Comparison of ENCODE assay signal across 8 mouse cellular contexts in genomic region chr16:4963346-4963745, GRCm38 (mm10). TPM values are rescaled to one million over a fixed set of nuclear protein-coding genes. Genes with fewer than 3 reads are reported as not detected.
DNase-seq lines count a peak whose midpoint lies in the region; ATAC-seq and TF ChIP-seq lines count a peak whose summit lies in the region.

No protein-coding gene starts in this region.

- peaks cover 6% of the 10 kb centered on the region; the same call in 1 of the 2 replicates for H3K36me3 ChIP-seq in heart, postnatal 0 days (replicated peaks; ENCODE audit: control insufficient read depth, insufficient read depth, low read length)
- H3K36me3 ChIP-seq in MEL (ENCODE audit: control insufficient read depth in 1 of 2, insufficient read depth in 2 of 2, low read length in 2 of 2), result peaks cover 0 to 5% of the 10 kb centered on the region in 2 experiments; a peak in 2 of 4 replicates
- H3K36me3 ChIP-seq in hindbrain, embryonic 11.5 days (ENCODE audit: control insufficient read depth, insufficient read depth, low read length), result no peaks in the 10 kb centered on the region
- peaks cover 10% of the 10 kb centered on the region for H3K36me3 ChIP-seq in midbrain, embryonic 13.5 days

- no peaks in the 10 kb centered on the region for H3K9me3 ChIP-seq in heart, postnatal 0 days (replicated peaks; ENCODE audit: control insufficient read depth, low read length)
- no peaks in the 10 kb centered on the region for H3K9me3 ChIP-seq in MEL (replicated peaks; ENCODE audit: insufficient read depth, low read length)
- no peaks in the 10 kb centered on the region for H3K9me3 ChIP-seq in hindbrain, embryonic 11.5 days (ENCODE audit: control insufficient read depth, low read length)
- H3K9me3 ChIP-seq in midbrain, embryonic 13.5 days, result no peaks in the 10 kb centered on the region

- TF ChIP-seq POLR2A in MEL (IDR thresholded peaks at IDR 0.05; ENCODE audit: control insufficient read depth in 1 of 2, insufficient read depth in 1 of 2, low read depth in 1 of 2, low read length in 2 of 2, poor library complexity in 1 of 2), result no peak

- TF ChIP-seq EP300 in heart, postnatal 0 days (IDR thresholded peaks at IDR 0.05; ENCODE audit: low read depth), result no peak
- no peak for TF ChIP-seq EP300 in MEL (IDR thresholded peaks at IDR 0.05; ENCODE audit: low read depth in 1 of 2, low read length in 2 of 2)

- H3K27ac ChIP-seq in heart, postnatal 0 days (ENCODE audit: low read depth), result no peak overlapping the region
- H3K27ac ChIP-seq in MEL (ENCODE audit: control insufficient read depth, low read depth, low read length), result peak overlapping the region; percentile 48
- no peak overlapping the region for H3K27ac ChIP-seq in hindbrain, embryonic 11.5 days (ENCODE audit: low read depth, low read length)
- peak overlapping the region; percentile 89; the same call in 1 of the 2 replicates for H3K27ac ChIP-seq in midbrain, embryonic 13.5 days

- no peak for ATAC-seq in heart, postnatal 0 days (ENCODE audit: insufficient read depth, low read depth)
- ATAC-seq in hindbrain, embryonic 11.5 days (ENCODE audit: low FRiP score), result no peak
- ATAC-seq in midbrain, embryonic 13.5 days, result no peak
- no peak for ATAC-seq in erythroid progenitor cell, adult 5-6 weeks (replicated peaks; ENCODE audit: low FRiP score, poor library complexity, severe bottlenecking)

- peak overlapping the region; percentile 82 for H3K4me3 ChIP-seq in heart, postnatal 0 days (ENCODE audit: low read depth, low read length)
- H3K4me3 ChIP-seq in MEL (ENCODE audit: control insufficient read depth in 1 of 2, insufficient read depth in 1 of 2, low read depth in 2 of 2, low read length in 2 of 2), result peak overlapping the region; percentile 76 to 92
- H3K4me3 ChIP-seq in hindbrain, embryonic 11.5 days (ENCODE audit: low read depth, low read length), result peak overlapping the region; percentile 93
- H3K4me3 ChIP-seq in midbrain, embryonic 13.5 days (replicated peaks), result peak overlapping the region; percentile 94

- H3K4me2 ChIP-seq in heart, postnatal 0 days (ENCODE audit: low read depth, low read length), result peak overlapping the region; percentile 78
- peak overlapping the region; percentile 75 for H3K4me2 ChIP-seq in hindbrain, embryonic 11.5 days (replicated peaks; ENCODE audit: low read depth, low read length)
- H3K4me2 ChIP-seq in midbrain, embryonic 13.5 days (replicated peaks), result peak overlapping the region; percentile 81

- no peaks in the 10 kb centered on the region for H3K27me3 ChIP-seq in heart, postnatal 0 days (ENCODE audit: control insufficient read depth, insufficient read depth, low read length)
- H3K27me3 ChIP-seq in MEL (ENCODE audit: control insufficient read depth in 1 of 2, insufficient read depth in 2 of 2, low read length in 2 of 2), result no peaks in the 10 kb centered on the region
- H3K27me3 ChIP-seq in hindbrain, embryonic 11.5 days (ENCODE audit: control insufficient read depth, insufficient read depth, low read length), result no peaks in the 10 kb centered on the region
- no peaks in the 10 kb centered on the region for H3K27me3 ChIP-seq in midbrain, embryonic 13.5 days

- WGBS in heart, postnatal 0 days, result 34% methylated on average over 9 of the region's 9 CpGs
- 44% methylated on average over 9 of the region's 9 CpGs for WGBS in hindbrain, embryonic 11.5 days
- WGBS in midbrain, embryonic 13.5 days, result 45% methylated on average over 9 of the region's 9 CpGs

- no peak for TF ChIP-seq CTCF in heart, postnatal 0 days (IDR thresholded peaks at IDR 0.05; ENCODE audit: low read depth)
- no peak for TF ChIP-seq CTCF in MEL (IDR thresholded peaks at IDR 0.05 in 2 of 3, conservative IDR thresholded peaks at IDR 0.05 in 1 of 3; ENCODE audit: control insufficient read depth in 1 of 3, insufficient read depth in 1 of 3, low read depth in 2 of 3, low read length in 3 of 3, poor library complexity in 1 of 3, severe bottlenecking in 1 of 3)

- peak overlapping the region; percentile 73 for H3K9ac ChIP-seq in heart, postnatal 0 days (replicated peaks; ENCODE audit: low read depth, low read length)
- H3K9ac ChIP-seq in MEL (ENCODE audit: control insufficient read depth, low read depth, low read length, poor library complexity, severe bottlenecking), result peak overlapping the region; percentile 82
- peak overlapping the region; percentile 81 for H3K9ac ChIP-seq in hindbrain, embryonic 11.5 days (ENCODE audit: low read depth, low read length)
- peak overlapping the region; percentile 92 for H3K9ac ChIP-seq in midbrain, embryonic 13.5 days (replicated peaks)

- TF ChIP-seq RAD21 in MEL (IDR thresholded peaks at IDR 0.05; ENCODE audit: low read depth, low read length), result no peak

- H3K79me2 ChIP-seq in MEL (ENCODE audit: control insufficient read depth, insufficient read depth, low read length, poor library complexity), result peaks cover 17% of the 10 kb centered on the region

- H3K4me1 ChIP-seq in heart, postnatal 0 days (ENCODE audit: control insufficient read depth, insufficient read depth), result peaks cover 19% of the 10 kb centered on the region
- peaks cover 0 to 13% of the 10 kb centered on the region in 2 experiments; a peak in 1 of 4 replicates for H3K4me1 ChIP-seq in MEL (ENCODE audit: control insufficient read depth in 1 of 2, insufficient read depth in 2 of 2, low read length in 2 of 2)
- peaks cover 3% of the 10 kb centered on the region; the same call in 1 of the 2 replicates for H3K4me1 ChIP-seq in hindbrain, embryonic 11.5 days (replicated peaks; ENCODE audit: control insufficient read depth, insufficient read depth, low read length)
- peaks cover 29% of the 10 kb centered on the region for H3K4me1 ChIP-seq in midbrain, embryonic 13.5 days (replicated peaks)

- DNase-seq in heart, postnatal 0 days (ENCODE audit: low spot score), result no peak
- no peak for DNase-seq in heart, adult 8-10 months (ENCODE audit: low spot score)
- peak; percentile 53 for DNase-seq in MEL (ENCODE audit: low read depth, low spot score)
- no peak for DNase-seq in hindbrain, embryonic 11.5 days (ENCODE audit: low spot score)
- DNase-seq in gastrocnemius, adult 18-20 months (ENCODE audit: low spot score), result no peak
- no peak for DNase-seq in cerebellum, postnatal 4 days (ENCODE audit: low spot score in 2 of 2)

RNA-seq across cellular contexts. Expression of gene Anks3, which starts 0.7 kb away (rescaled TPM):
- total RNA-seq in heart, postnatal 0 days (2014; rRNA removed; ENCODE audit: low replicate concordance), result 18.0 and 22.7 TPM in 2 replicates
- polyA plus RNA-seq in heart, postnatal 0 days (2015; fragmentation: Nextera tagmentation; extraction: Ambion mirVana), result 18.6 and 21.2 TPM in 2 replicates
- 10 to 100 TPM; 10.6 to 13.3 (median 12.2) TPM for total RNA-seq in heart, adult 8-10 months (2022)
- 19.9 and 27.1 TPM in 2 replicates for total RNA-seq in MEL (2012; rRNA removed)
- 10 to 100 TPM in 1 of 2 experiments, not detected in 1; 33.9 TPM for polyA plus RNA-seq in MEL (2012; ENCODE audit: insufficient read depth in 1 of 2, insufficient read length in 2 of 2, low read depth in 1 of 2, low replicate concordance in 2 of 2, missing spikeins in 1 of 2)
- polyA plus RNA-seq in hindbrain, embryonic 11.5 days (2014; fragmentation: Nextera tagmentation; extraction: Ambion mirVana), result 41.1 and 46.6 TPM in 2 replicates
- polyA plus RNA-seq in midbrain, embryonic 13.5 days (2015; fragmentation: Nextera tagmentation; extraction: Ambion mirVana), result 79.1 and 85.4 TPM in 2 replicates
- 10 to 100 TPM in 1 of 2 experiments, 1 to 10 TPM in 1; 9.2 to 10.7 TPM for total RNA-seq in gastrocnemius, adult 18-20 months (2021)
- total RNA-seq in erythroid progenitor cell, adult 5-6 weeks (2015; ENCODE audit: low replicate concordance), result 13.0 and 20.9 TPM in 2 replicates
- total RNA-seq in erythroid progenitor cell, adult 5-6 weeks (2017; ENCODE audit: low replicate concordance), result 15.3 and 28.9 TPM in 2 replicates

RNA-seq across cellular contexts. Expression of gene Nudt16l1, which starts 24.8 kb away (rescaled TPM):
- 35.5 and 44.0 TPM in 2 replicates for total RNA-seq in heart, postnatal 0 days (2014; rRNA removed; ENCODE audit: low replicate concordance)
- 96.0 and 101 TPM in 2 replicates for polyA plus RNA-seq in heart, postnatal 0 days (2015; fragmentation: Nextera tagmentation; extraction: Ambion mirVana)
- 10 to 100 TPM; 14.2 to 20.0 (median 16.6) TPM for total RNA-seq in heart, adult 8-10 months (2022)
- 34.2 and 41.1 TPM in 2 replicates for total RNA-seq in MEL (2012; rRNA removed)
- polyA plus RNA-seq in MEL (2012; ENCODE audit: insufficient read depth in 1 of 2, insufficient read length in 2 of 2, low read depth in 1 of 2, low replicate concordance in 2 of 2, missing spikeins in 1 of 2), result 10 to 100 TPM in 1 of 2 experiments, not detected in 1; 69.3 TPM
- 131 and 138 TPM in 2 replicates for polyA plus RNA-seq in hindbrain, embryonic 11.5 days (2014; fragmentation: Nextera tagmentation; extraction: Ambion mirVana)
- polyA plus RNA-seq in midbrain, embryonic 13.5 days (2015; fragmentation: Nextera tagmentation; extraction: Ambion mirVana), result 130 and 131 TPM in 2 replicates
- 10 to 100 TPM; 10.1 to 12.5 TPM for total RNA-seq in gastrocnemius, adult 18-20 months (2021)
- total RNA-seq in erythroid progenitor cell, adult 5-6 weeks (2015; ENCODE audit: low replicate concordance), result 4.2 and 9.4 TPM in 2 replicates
- total RNA-seq in erythroid progenitor cell, adult 5-6 weeks (2017; ENCODE audit: low replicate concordance), result 0.53 and 5.8 TPM in 2 replicates

RNA-seq across cellular contexts. Expression of gene Sept12, which starts 34.3 kb away (rescaled TPM):
- total RNA-seq in heart, postnatal 0 days (2014; rRNA removed; ENCODE audit: low replicate concordance), result not detected in 2 replicates
- not detected in 2 replicates for polyA plus RNA-seq in heart, postnatal 0 days (2015; fragmentation: Nextera tagmentation; extraction: Ambion mirVana)
- not detected for total RNA-seq in heart, adult 8-10 months (2022)
- total RNA-seq in MEL (2012; rRNA removed), result not detected in 2 replicates
- under 1 TPM in 1 of 2 experiments, not detected in 1; 0.07 TPM for polyA plus RNA-seq in MEL (2012; ENCODE audit: insufficient read depth in 1 of 2, insufficient read length in 2 of 2, low read depth in 1 of 2, low replicate concordance in 2 of 2, missing spikeins in 1 of 2)
- not detected in 2 replicates for polyA plus RNA-seq in hindbrain, embryonic 11.5 days (2014; fragmentation: Nextera tagmentation; extraction: Ambion mirVana)
- polyA plus RNA-seq in midbrain, embryonic 13.5 days (2015; fragmentation: Nextera tagmentation; extraction: Ambion mirVana), result not detected in 2 replicates
- total RNA-seq in gastrocnemius, adult 18-20 months (2021), result not detected
- not detected in 2 replicates for total RNA-seq in erythroid progenitor cell, adult 5-6 weeks (2015; ENCODE audit: low replicate concordance)
- 0.39 TPM in 1 of 2 replicates, not detected in the other for total RNA-seq in erythroid progenitor cell, adult 5-6 weeks (2017; ENCODE audit: low replicate concordance)

RNA-seq across cellular contexts. Expression of gene Smim22, which starts 43.7 kb away (rescaled TPM):
- total RNA-seq in heart, postnatal 0 days (2014; rRNA removed; ENCODE audit: low replicate concordance), result 7.3 TPM in 1 of 2 replicates, not detected in the other
- 2.1 and 2.5 TPM in 2 replicates for polyA plus RNA-seq in heart, postnatal 0 days (2015; fragmentation: Nextera tagmentation; extraction: Ambion mirVana)
- total RNA-seq in heart, adult 8-10 months (2022), result not detected
- total RNA-seq in MEL (2012; rRNA removed), result not detected in 2 replicates
- not detected for polyA plus RNA-seq in MEL (2012; ENCODE audit: insufficient read depth in 1 of 2, insufficient read length in 2 of 2, low read depth in 1 of 2, low replicate concordance in 2 of 2, missing spikeins in 1 of 2)
- 3.5 and 4.5 TPM in 2 replicates for polyA plus RNA-seq in hindbrain, embryonic 11.5 days (2014; fragmentation: Nextera tagmentation; extraction: Ambion mirVana)
- 0.81 TPM in 1 of 2 replicates, not detected in the other for polyA plus RNA-seq in midbrain, embryonic 13.5 days (2015; fragmentation: Nextera tagmentation; extraction: Ambion mirVana)
- total RNA-seq in gastrocnemius, adult 18-20 months (2021), result not detected
- not detected in 2 replicates for total RNA-seq in erythroid progenitor cell, adult 5-6 weeks (2015; ENCODE audit: low replicate concordance)
- not detected in 2 replicates for total RNA-seq in erythroid progenitor cell, adult 5-6 weeks (2017; ENCODE audit: low replicate concordance)

RNA-seq across cellular contexts. Expression of gene Rogdi, which starts 50.0 kb away (rescaled TPM):
- 37.3 and 55.7 TPM in 2 replicates for total RNA-seq in heart, postnatal 0 days (2014; rRNA removed; ENCODE audit: low replicate concordance)
- 34.8 and 39.2 TPM in 2 replicates for polyA plus RNA-seq in heart, postnatal 0 days (2015; fragmentation: Nextera tagmentation; extraction: Ambion mirVana)
- total RNA-seq in heart, adult 8-10 months (2022), result 10 to 100 TPM; 11.1 to 19.2 (median 14.7) TPM
- 1.7 and 1.9 TPM in 2 replicates for total RNA-seq in MEL (2012; rRNA removed)
- polyA plus RNA-seq in MEL (2012; ENCODE audit: insufficient read depth in 1 of 2, insufficient read length in 2 of 2, low read depth in 1 of 2, low replicate concordance in 2 of 2, missing spikeins in 1 of 2), result 10 to 100 TPM in 1 of 2 experiments, not detected in 1; 17.8 TPM
- polyA plus RNA-seq in hindbrain, embryonic 11.5 days (2014; fragmentation: Nextera tagmentation; extraction: Ambion mirVana), result 74.1 and 84.9 TPM in 2 replicates
- 137 and 139 TPM in 2 replicates for polyA plus RNA-seq in midbrain, embryonic 13.5 days (2015; fragmentation: Nextera tagmentation; extraction: Ambion mirVana)
- total RNA-seq in gastrocnemius, adult 18-20 months (2021), result 1 to 10 TPM; 4.9 to 5.7 TPM
- 13.0 and 19.7 TPM in 2 replicates for total RNA-seq in erythroid progenitor cell, adult 5-6 weeks (2015; ENCODE audit: low replicate concordance)
- total RNA-seq in erythroid progenitor cell, adult 5-6 weeks (2017; ENCODE audit: low replicate concordance), result 4.9 and 10.9 TPM in 2 replicates

Comparison
In these comparisons a context has a peak if more than half of its experiments do, and no peak if none do; other contexts are left out.
1. H3K27ac ChIP-seq: peak in MEL (single experiment) and midbrain, embryonic 13.5 days (single experiment); none in heart, postnatal 0 days (single experiment) and hindbrain, embryonic 11.5 days (single experiment).
2. Peak in every context shown above with its lines, with median percentiles within 50 percentile points of each other: H3K4me2 ChIP-seq, H3K4me3 ChIP-seq and H3K9ac ChIP-seq.